Mouse (Mus musculus) skeletal muscle tissue, postnatal 0 days (tissue): ENCODE data around the gene Lamtor3. TPM values are rescaled to one million over a fixed set of nuclear protein-coding genes. Genes with fewer than 3 reads are reported as not detected.

ENCODE experiments used
- polyA plus RNA-seq: library from polyadenylated mRNA; unstranded; fragments of >200 nt; fragmentation: Nextera tagmentation; extraction: Ambion mirVana; gene quantifications from 2 replicates; pipeline ENCODE4 v1.2.1, GENCODE M21; 2015

Lamtor3 gene
- 119 and 125 TPM in 2 replicates for polyA plus RNA-seq

DNA sequence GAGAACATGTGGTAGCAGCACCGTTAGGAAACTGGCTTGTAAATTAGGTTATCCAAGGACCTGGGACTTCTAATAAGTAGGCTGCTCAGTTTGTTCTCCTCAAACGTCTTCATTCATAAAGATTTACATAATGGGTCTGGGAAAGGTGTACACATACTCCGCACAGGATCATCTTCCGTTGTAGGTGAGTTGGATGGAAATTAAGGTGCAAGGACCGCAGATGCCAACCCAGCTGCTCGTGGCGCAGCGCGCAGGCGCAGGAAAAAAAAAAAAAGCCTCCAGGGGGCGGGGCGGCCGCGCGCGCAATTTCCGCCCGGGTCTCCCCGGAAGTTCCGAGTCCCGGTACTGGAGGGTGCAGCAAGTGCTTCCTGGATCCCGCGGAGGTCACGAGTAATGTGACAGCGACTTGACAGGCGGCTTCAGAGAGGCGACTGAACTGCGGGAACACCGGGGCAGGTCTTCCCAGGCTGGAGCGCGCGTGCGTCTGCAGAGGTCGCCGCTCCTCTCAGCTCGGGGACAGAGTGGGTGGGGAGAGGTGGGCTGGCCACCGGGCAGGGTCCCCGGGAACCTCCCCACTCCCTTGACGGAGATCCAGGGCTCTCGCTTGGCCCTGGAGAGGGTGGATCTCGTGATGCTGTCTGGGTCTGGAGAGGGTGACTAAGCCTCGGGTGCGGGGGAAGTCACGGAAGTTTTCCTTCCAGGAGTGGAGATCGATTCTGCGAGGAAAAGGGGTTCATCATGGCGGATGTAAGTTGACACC is at the start of gene Lamtor3:
TSS of gene Lamtor3 (plus strand) at position 335 of the 760 bp plus-strand sequence.

Other genes starting within 250 kb of the Lamtor3 start
- gene Gm21962, start 247.0 kb upstream of the Lamtor3 start, polyA plus RNA-seq: not detected in 2 replicates
- 475 and 563 TPM in 2 replicates for gene H2afz, start 54.0 kb upstream of the Lamtor3 start, polyA plus RNA-seq
- 10.5 and 12.4 TPM in 2 replicates for gene Dnajb14, start 50.8 kb upstream of the Lamtor3 start, polyA plus RNA-seq
- gene Dapp1, start 63.0 kb downstream of the Lamtor3 start, polyA plus RNA-seq: 3.9 and 5.0 TPM in 2 replicates
- 24.8 and 28.8 TPM in 2 replicates for gene 1110002E22Rik, start 146.5 kb downstream of the Lamtor3 start, polyA plus RNA-seq
- 1.5 and 2.5 TPM in 2 replicates for gene Gm5105, start 148.9 kb downstream of the Lamtor3 start, polyA plus RNA-seq
- 3.1 and 5.0 TPM in 2 replicates for gene Trmt10a, start 224.9 kb downstream of the Lamtor3 start, polyA plus RNA-seq
- 4.7 and 4.8 TPM in 2 replicates for gene Mttp, start 226.5 kb downstream of the Lamtor3 start, polyA plus RNA-seq